Mouse (Mus musculus) hindbrain, embryonic 10.5 days (tissue): ENCODE data around the gene Kiss1r. TPM values are rescaled to one million over a fixed set of nuclear protein-coding genes. Genes with fewer than 3 reads are reported as not detected.
A peak's percentile ranks its signal among the peaks of the same experiment; 100 is the strongest.

Experiments
- DNase-seq: peaks from one replicate; pipeline ENCODE4 v3.0.0-alpha.2; 2017; ENCODE audit warnings: low spot score
- H3K27ac ChIP-seq: fragments of 300-500 bp; sonication (generic); 2 replicates; pipeline ENCODE4 v1.5.1; 2016; ENCODE audit warnings: mild to moderate bottlenecking, moderate library complexity
- H3K27me3 ChIP-seq: fragments of 300-500 bp; sonication (generic); 2 replicates; pipeline ENCODE4 v1.6.1; 2016; ENCODE audit warnings: mild to moderate bottlenecking; ENCODE audit not compliant: poor library complexity, insufficient read depth, severe bottlenecking
- H3K36me3 ChIP-seq: fragments of 300-500 bp; sonication (generic); 2 replicates; pipeline ENCODE4 v1.6.1; 2016; ENCODE audit warnings: mild to moderate bottlenecking, moderate library complexity
- H3K4me1 ChIP-seq: fragments of 300-500 bp; sonication (generic); replicated peaks from 2 replicates; pipeline ENCODE4 v1.6.1; 2016; ENCODE audit warnings: mild to moderate bottlenecking
- H3K4me3 ChIP-seq: fragments of 300-500 bp; sonication (generic); 2 replicates; pipeline ENCODE4 v1.5.1; 2016; ENCODE audit warnings: mild to moderate bottlenecking, moderate library complexity
- H3K9me3 ChIP-seq: fragments of 300-500 bp; sonication (generic); 2 replicates; pipeline ENCODE4 v1.6.1; 2016; ENCODE audit warnings: mild to moderate bottlenecking, moderate library complexity
- WGBS: fragments of 180-500 bp; shearing (Covaris S2); methylation state at CpG from one replicate; pipeline ENCODE4 v1.1.7; 2016; 5-methylcytosine and 5-hydroxymethylcytosine counted together
- polyA plus RNA-seq: library from polyadenylated mRNA; unstranded; fragments of >200 nt; fragmentation: Nextera tagmentation; extraction: Ambion mirVana; gene quantifications from 2 replicates; pipeline ENCODE4 v1.2.1, GENCODE M21; 2016

Kiss1r gene
- polyA plus RNA-seq, 1 experiment from 2014 or later, result 0.72 TPM

GRCm38 (mm10) chr10:79929967-79930825 is 13.4 kb downstream of the Kiss1r start:
- Histone ChIP-seq H3K27me3 (peaks cover 66% of the 10 kb centered on the region), H3K9me3 (no peaks in the 10 kb centered on the region), H3K36me3 (peaks cover 48% of the 10 kb centered on the region), H3K4me1 (peaks cover 98% of the 10 kb centered on the region), H3K27ac (peak overlapping the region; percentile 96), H3K4me3 (peak overlapping the region; percentile 95)
- no peak for DNase-seq
- WGBS, result 89% methylated on average over 18 of the region's 18 CpGs

GRCm38 (mm10) chr10:79930826-79931186 is 14.0 kb downstream of the Kiss1r start:
- Histone ChIP-seq H3K36me3 (peaks cover 54% of the 10 kb centered on the region), H3K4me1 (peaks cover 99% of the 10 kb centered on the region), H3K4me3 (peak overlapping the region; percentile 95; the same call in 1 of the 2 replicates), H3K27ac (peak overlapping the region; percentile 18; the same call in 1 of the 2 replicates), H3K27me3 (peaks cover 70% of the 10 kb centered on the region), H3K9me3 (no peaks in the 10 kb centered on the region)
- no peak for DNase-seq
- WGBS, result 85% methylated on average over 16 of the region's 16 CpGs

DNA sequence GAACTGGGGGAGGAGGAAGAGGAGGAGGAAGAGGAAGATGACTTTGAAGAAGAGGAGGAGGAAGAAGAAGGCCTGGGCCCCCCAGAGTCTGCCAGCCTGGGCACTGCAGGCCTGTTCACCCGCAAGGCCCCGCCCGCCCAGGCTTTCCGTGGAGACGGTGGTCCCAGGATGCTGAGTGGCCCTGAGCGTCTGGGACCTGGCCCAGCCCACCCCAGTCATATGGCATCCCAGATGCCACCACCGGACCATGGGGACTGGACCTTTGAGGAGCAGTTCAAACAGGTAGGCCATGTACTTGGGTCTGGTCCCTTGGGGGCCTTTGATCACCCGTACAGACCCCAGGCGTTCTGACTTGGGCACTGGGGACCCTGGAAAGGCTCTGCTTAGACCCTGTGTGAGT is 15.0 kb downstream of the Kiss1r start:
- Histone ChIP-seq H3K36me3 (peaks cover 62% of the 10 kb centered on the region), H3K4me1 (peaks cover 98% of the 10 kb centered on the region), H3K9me3 (no peaks in the 10 kb centered on the region), H3K27ac (peak overlapping the region; percentile 81), H3K4me3 (0 out of 2 replicates have a peak overlapping the region, but pooled peaks have one; percentile 6), H3K27me3 (peaks cover 73% of the 10 kb centered on the region)
- DNase-seq, result no peak
- WGBS, result 85% methylated on average over 9 of the region's 9 CpGs

DNA sequence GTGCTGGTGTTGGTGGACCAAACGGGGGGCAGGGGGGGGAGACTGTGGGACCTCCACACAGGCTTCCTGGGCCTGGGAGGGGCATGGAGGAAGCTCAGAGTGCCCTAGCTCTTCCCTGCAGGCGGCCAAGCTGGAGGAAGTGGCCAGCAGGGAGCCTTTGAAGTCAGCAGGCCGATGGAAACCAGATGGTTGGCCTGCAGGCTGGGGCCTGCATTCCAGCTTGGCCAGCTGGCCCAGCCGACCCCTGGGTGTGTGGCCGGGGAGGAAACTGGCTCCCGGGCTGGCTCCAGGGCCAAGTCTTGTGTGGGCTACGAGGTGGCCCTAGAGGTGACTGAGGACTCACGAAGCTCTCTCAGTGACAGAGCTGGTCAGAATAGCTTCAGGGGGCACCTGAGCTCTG is 16.0 kb downstream of the Kiss1r start:
- Histone ChIP-seq H3K36me3 (peaks cover 70% of the 10 kb centered on the region), H3K4me1 (peaks cover 99% of the 10 kb centered on the region), H3K27ac (peak overlapping the region; percentile 81), H3K4me3 (peak overlapping the region; percentile 29), H3K27me3 (peaks cover 82% of the 10 kb centered on the region), H3K9me3 (no peaks in the 10 kb centered on the region)
- peak; percentile 76 for DNase-seq
- WGBS, result 8% methylated on average over 8 of the region's 8 CpGs

GRCm38 (mm10) chr10:79933145-79933679 is 16.4 kb downstream of the Kiss1r start:
- no peak for DNase-seq
- H3K4me1 ChIP-seq, result peaks cover 99% of the 10 kb centered on the region
- H3K9me3 ChIP-seq, result no peaks in the 10 kb centered on the region
- peak overlapping the region; percentile 81 for H3K27ac ChIP-seq
- H3K27me3 ChIP-seq, result peaks cover 85% of the 10 kb centered on the region
- 63% methylated on average over 9 of the region's 9 CpGs for WGBS
- peak overlapping the region; percentile 29 for H3K4me3 ChIP-seq
- peaks cover 75% of the 10 kb centered on the region for H3K36me3 ChIP-seq

GRCm38 (mm10) chr10:79933861-79934260 is 17.1 kb downstream of the Kiss1r start:
- 29% methylated on average over 6 of the region's 6 CpGs for WGBS
- no peaks in the 10 kb centered on the region for H3K9me3 ChIP-seq
- H3K27me3 ChIP-seq, result peaks cover 92% of the 10 kb centered on the region
- H3K27ac ChIP-seq, result peak overlapping the region; percentile 81
- peaks cover 99% of the 10 kb centered on the region for H3K4me1 ChIP-seq
- DNase-seq, result no peak
- H3K36me3 ChIP-seq, result peaks cover 82% of the 10 kb centered on the region
- peak overlapping the region; percentile 29; the same call in 1 of the 2 replicates for H3K4me3 ChIP-seq

GRCm38 (mm10) chr10:79934272-79934721 is 17.5 kb downstream of the Kiss1r start:
- Histone ChIP-seq H3K4me1 (peaks cover 99% of the 10 kb centered on the region), H3K27ac (peak overlapping the region; percentile 81), H3K9me3 (no peaks in the 10 kb centered on the region), H3K27me3 (peaks cover 96% of the 10 kb centered on the region), H3K36me3 (peaks cover 86% of the 10 kb centered on the region), H3K4me3 (peak overlapping the region; percentile 29; the same call in 1 of the 2 replicates)
- DNase-seq, result no peak
- 71% methylated on average over 13 of the region's 13 CpGs for WGBS

GRCm38 (mm10) chr10:79934794-79935569 is 18.2 kb downstream of the Kiss1r start:
- H3K4me1 ChIP-seq, result peaks cover 98% of the 10 kb centered on the region
- no peak for DNase-seq
- no peaks in the 10 kb centered on the region for H3K9me3 ChIP-seq
- peaks cover 98% of the 10 kb centered on the region for H3K27me3 ChIP-seq
- H3K4me3 ChIP-seq, result no peak overlapping the region; the same call in 1 of the 2 replicates
- H3K36me3 ChIP-seq, result peaks cover 90% of the 10 kb centered on the region
- peak overlapping the region; percentile 81 for H3K27ac ChIP-seq
- 91% methylated on average over 16 of the region's 16 CpGs for WGBS

GRCm38 (mm10) chr10:79936284-79936910 is 19.6 kb downstream of the Kiss1r start:
- 78% methylated on average over 10 of the region's 10 CpGs for WGBS
- H3K36me3 ChIP-seq, result peaks cover 86% of the 10 kb centered on the region
- H3K9me3 ChIP-seq, result no peaks in the 10 kb centered on the region
- no peak for DNase-seq
- H3K4me1 ChIP-seq, result peaks cover 95% of the 10 kb centered on the region
- H3K4me3 ChIP-seq, result no peak overlapping the region
- no peak overlapping the region; the same call in 1 of the 2 replicates for H3K27ac ChIP-seq
- H3K27me3 ChIP-seq, result peaks cover 98% of the 10 kb centered on the region

DNA sequence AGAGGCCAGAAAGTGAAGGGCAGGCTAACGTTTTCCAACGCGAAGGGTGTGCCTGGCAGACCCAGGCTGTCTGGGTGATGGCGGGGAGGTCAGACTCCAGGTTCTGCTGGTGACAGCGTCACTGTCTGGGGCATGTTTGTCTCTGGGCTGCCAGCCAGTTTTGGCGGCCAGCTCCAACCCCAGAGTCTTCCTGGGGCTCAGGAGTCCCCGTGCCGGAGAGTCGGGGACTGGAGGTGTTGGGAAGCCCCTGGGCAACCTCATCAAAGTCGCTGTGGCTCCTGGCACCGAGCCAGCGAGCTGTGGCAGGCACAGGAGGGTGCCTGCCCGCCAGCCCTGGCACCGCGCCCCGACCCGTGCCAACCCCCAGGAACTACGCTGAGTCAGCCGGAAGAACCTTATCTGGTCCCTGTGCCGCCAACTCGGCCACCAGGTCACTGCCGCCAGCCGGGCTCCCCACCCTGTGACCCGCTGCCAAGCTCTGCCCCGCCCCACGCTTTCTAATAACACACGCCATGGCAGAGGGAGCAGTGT is 20.2 kb downstream of the Kiss1r start:
- H3K27ac ChIP-seq, result no peak overlapping the region; the same call in 1 of the 2 replicates

GRCm38 (mm10) chr10:79937775-79938526 is 21.2 kb downstream of the Kiss1r start:
- H3K4me1 ChIP-seq, result peaks cover 80% of the 10 kb centered on the region
- H3K36me3 ChIP-seq, result peaks cover 80% of the 10 kb centered on the region
- peak overlapping the region; percentile 56; the same call in 1 of the 2 replicates for H3K27ac ChIP-seq
- no peaks in the 10 kb centered on the region for H3K9me3 ChIP-seq
- DNase-seq, result no peak
- H3K4me3 ChIP-seq, result peak overlapping the region; percentile 16; the same call in 1 of the 2 replicates
- WGBS, result 37% methylated on average over 11 of the region's 11 CpGs
- peaks cover 93% of the 10 kb centered on the region for H3K27me3 ChIP-seq

More for the DNA sequence above, 20.2 kb downstream of the Kiss1r start:
- Histone ChIP-seq H3K4me3 (peak overlapping the region; percentile 6; the same call in 1 of the 2 replicates), H3K4me1 (peaks cover 89% of the 10 kb centered on the region), H3K9me3 (no peaks in the 10 kb centered on the region), H3K27me3 (peaks cover 96% of the 10 kb centered on the region), H3K36me3 (peaks cover 86% of the 10 kb centered on the region)
- DNase-seq, result no peak
- 86% methylated on average over 27 of the region's 27 CpGs for WGBS
